Mouse (Mus musculus) gastrocnemius, postnatal 36 days (tissue): Measurements from ENCODE around the gene 5730522E02Rik. TPM values are rescaled to one million over a fixed set of nuclear protein-coding genes. Genes with fewer than 3 reads are reported as not detected.

Experiments
- DNase-seq, 2 experiments: peaks; one replicate each; pipeline ENCODE4 v3.0.0; 2022
- intact Hi-C: fragments of 180-260 bp; cut with DNase I; formaldehyde crosslinking; loops from one replicate; pipeline ENCODE4 v1.15.1; 2025
- total RNA-seq, 2 experiments: library from RNA; stranded (reverse); gene quantifications; 2 replicates each; pipeline ENCODE4 v1.2.3; 2021

The 5730522E02Rik gene
- total RNA-seq, 2 experiments from 2014 or later = not detected

DNA sequence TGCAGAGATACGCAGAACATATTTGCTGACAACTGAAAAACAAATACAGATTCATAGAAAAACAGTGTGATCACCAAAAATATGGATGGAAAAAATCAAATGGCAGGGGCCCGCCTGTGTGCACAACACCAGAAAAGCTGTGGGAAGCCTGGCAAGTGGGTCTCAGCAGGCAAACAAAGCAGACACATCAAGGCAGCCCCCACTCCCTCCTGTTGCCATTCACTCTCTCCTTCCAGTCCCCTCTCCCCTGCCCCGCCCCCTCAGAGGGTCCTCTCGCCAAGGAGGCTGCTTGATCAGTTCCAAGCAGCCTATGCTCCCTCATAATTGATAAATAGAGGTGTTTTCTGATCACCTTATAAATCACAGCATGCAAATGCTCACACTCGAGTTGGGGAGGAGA is 357.5 kb downstream of the 5730522E02Rik start:
- DNase-seq = no peak
- intact Hi-C loops = no loop called here

DNA sequence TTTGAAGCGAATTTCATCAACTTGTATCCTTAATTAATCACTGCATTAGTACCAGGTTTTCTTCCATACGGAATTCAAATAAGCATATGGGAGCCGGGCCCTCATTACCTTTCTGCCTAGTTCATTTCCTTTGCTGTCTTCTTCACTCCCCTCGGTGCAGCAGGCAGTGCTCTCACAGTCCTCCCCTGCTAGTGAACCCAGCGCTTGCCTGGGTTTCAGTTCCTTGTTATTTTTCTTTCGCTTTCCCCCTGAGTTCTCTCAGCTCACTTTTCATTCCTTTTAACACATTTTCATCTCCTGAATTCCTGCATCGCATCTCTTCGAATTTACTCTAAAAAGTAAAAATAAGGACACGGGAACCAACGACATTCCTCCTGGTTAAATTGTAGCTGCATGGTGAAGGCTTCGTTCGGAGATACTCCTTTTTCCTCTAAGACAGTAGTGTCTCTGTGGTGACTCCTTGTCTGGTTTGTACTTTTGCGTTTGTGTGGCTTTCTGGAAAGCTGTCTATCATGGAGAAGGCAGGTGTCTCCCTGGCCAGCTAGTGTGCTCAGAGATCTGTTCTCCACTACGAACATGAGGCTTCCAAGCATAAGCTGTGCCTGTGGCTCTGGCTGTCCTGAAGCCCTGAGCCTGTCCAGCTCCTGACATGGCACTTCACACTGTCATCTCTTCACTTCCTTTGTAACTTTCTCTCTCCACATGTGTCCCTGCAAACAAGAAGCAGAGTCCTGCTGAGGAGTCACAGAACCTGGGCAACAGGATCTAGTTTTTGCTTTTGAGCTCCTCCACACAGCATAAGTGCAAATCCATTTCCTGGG is 361.5 kb downstream of the 5730522E02Rik start:
- no peak for DNase-seq
- intact Hi-C loops = no loop called here

DNA sequence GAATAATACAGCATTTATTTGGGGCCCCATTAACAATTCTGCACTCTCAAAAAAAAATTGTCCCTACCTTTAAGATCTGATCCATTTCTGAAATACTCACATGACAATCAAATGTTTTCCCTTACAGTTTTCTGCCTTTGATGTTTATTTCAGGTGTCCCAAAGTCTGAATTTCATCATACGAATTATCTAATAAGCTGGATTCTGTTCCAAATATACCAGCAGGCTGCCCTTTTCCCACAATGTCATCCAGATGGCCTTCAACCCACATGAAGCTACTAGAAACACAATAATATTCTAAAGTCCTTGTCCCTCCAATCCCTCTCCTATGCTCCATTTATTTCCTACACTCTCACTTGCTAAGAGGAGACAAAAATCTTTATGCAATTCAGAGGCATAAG is 372.1 kb downstream of the 5730522E02Rik start:
- DNase-seq = no peak
- intact Hi-C loops = no loop called here

DNA sequence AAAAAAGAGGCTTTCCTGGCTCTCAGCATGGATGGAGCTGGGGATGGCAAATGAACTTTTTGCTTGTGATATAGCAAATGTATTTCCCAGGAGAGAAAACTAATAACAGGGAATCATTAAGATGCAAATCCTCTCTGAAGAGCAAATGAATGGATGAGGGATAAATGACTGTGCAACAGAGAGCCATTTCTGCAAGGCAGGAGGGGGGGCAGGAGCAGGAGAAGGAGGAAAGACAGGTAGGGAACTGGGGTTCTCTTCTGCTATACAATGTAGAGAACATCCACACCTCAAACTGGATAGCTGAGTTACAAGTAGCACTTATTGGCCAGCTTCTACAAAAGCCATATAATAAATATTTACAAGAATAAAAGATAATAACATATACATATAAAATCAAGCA is 390.8 kb downstream of the 5730522E02Rik start:
- no peak for DNase-seq
- intact Hi-C loops = no loop called here

DNA sequence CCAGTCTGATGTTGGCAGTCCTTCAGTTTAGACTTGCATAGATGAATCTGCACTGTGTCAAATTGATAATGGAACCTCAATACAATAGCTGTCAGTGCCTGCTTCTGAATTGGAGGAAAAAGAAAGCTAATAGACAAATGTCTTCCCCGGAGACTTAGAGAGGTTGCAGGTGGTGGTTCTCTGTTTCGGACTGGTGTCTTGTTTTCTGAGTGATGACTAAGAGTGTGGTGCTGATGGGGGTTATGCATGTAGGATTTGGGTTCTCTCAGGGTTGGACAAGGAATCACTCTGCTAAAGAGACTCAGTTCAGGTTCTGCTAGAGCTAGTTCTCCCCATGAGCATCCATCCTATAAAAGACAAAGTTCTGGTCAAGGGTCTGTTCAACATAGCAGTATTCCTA is 397.1 kb downstream of the 5730522E02Rik start:
- DNase-seq = no peak
- intact Hi-C loops = no loop called here

DNA sequence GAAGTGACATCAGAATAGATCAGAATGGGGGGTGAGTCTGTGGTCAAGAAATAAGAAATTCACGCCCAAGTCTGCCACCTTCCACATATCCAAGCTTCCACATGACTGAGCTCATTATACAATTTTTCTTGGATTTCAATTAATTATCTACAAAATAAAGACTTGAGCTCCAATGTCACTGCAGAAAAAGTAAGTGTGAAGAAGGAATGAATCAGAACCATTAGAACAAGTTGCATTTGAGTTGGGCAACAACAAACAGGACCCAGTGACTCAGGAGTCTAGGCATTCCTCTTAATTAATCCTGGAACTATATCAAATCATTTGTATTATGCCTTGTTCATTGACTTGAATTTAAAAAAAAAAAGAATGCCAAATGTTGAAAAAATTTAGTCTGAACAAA is 422.9 kb downstream of the 5730522E02Rik start:
- intact Hi-C loops = no loop called here
- DNase-seq = no peak

DNA sequence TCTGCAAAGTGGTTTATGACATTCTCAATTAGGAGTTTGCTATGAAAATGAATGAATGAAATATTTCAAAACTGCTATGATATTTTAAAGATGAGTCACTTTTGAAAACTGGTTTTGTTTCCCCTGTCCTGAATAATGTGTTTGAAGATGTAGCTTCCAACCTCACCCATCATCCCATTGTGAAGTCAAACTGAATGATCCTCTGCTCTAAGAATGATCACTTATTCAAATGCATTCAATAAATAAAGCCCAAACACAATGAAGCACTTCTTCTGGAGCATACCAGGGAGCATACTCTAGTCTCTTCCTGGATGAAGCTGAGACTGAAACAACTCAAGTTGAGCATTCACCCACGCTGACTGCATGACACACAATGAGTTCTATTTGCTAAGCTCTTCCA is 438.3 kb downstream of the 5730522E02Rik start:
- intact Hi-C loops = no loop called here
- no peak for DNase-seq

DNA sequence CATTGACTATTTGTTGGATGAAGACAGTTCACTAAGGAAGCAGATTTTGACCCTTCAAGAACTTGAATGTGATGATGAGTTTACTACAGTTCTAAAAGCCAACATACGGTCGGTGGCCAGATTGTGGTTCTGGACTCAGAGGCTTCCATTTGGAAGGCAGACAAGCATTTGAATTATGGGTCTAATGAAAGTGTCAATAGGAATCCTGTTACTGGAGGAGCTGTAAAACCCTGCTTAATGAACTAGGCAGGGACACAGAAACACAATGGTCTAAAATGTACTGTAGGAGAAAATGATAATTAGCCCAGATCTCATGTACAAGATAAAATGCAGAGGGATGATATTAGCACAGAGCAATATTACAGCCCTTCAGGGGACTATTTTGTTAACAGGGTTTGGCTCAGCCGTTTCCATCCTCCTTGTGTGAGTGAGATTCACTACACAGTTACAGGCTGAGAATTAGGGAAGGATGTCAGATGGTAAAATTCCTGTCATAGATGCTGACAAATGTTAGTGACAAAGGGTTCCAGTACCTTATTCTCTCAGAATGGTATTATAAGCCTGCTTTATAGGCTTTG is 439.5 kb downstream of the 5730522E02Rik start:
- DNase-seq = no peak
- intact Hi-C loops = no loop called here

DNA sequence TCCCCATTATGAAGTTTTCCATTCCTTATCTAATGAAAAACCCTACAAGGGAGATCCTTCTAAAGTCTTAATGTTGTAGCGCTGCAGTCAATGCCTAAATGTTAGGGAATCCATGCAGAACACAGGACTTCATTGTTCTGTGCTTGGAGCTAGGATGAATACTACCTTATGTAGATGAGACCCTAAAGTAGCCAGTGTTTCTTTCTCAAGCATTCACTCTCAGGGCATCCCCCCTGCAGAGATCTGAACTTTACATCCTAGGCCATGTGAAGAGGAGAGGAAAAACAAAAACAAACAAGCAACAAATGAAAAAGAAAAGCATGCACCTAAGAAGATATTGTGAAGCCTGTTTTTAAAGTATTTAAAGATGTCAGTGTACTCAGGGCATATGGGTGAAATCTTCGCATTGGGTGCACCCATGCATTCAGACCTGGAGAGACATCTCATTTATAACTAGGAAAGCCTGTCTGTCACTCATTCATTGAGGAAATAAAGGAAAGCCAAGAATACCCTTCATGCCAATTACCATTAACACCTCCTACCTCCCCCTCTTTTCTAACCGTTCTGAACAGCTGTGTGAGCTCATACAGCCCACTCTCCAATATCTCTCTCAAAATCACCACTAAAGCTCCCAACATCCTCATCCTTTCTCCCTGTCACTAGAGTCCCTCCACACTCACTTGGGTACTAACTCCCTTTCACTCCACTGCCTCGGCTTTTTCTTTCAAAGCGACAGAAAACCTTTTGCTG is 442.8 kb downstream of the 5730522E02Rik start:
- intact Hi-C loops = no loop called here
- DNase-seq = no peak

DNA sequence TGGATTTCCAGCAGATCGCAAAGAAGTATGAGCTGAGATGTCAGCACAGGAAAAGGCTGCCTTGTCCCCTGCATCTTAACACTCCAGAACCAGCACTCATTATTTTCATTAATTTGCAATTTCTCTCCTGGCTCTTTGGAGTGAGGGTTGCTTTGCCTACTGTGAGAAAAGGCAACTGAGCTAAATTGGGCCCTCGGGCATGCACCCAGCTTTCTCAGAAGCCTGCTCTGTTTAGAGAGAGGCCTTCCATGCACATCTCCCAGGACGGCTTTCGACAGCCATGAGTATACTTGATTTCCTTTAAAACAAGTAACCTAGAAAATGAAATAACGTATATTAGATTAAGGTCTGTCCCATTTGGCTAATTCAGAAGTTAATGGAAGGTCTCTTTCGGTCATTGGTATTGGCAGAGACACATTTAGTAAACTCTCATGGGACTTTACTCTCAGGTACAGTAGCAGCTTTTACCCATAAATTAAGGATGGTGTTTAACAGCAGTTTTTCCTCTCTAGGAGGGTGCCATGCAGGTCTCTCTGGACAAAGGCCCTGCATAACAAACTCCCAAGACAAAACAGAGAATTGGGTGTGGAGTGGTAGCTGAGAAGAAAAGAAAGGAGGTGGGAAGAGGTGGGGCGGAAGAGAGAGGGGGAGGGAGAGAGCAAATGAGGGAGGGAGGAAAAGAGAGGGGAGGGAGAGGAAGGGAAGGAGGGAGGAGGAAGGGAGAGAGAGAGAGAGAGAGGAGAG is 457.2 kb downstream of the 5730522E02Rik start:
- no peak for DNase-seq
- intact Hi-C loops = no loop called here

DNA sequence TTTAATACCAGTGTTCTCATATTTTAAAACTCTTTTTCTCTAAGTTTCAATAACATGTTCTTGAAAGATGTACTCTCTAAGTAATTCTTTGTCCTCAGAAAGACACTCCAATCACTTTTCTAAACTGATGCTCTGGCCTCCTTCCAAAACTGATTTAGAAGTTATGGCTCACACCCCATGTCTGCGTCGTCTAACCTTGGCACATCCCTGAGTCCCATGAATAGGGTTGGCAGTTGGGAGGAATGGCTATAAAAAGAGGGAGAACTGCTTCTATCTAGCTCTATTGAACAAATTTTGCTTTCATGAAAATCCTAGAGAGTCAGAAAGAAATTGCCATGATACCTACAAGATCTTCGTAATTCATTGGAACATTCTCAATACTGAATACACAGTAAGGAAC is 458.1 kb downstream of the 5730522E02Rik start:
- no peak for DNase-seq
- intact Hi-C loops = no loop called here

DNA sequence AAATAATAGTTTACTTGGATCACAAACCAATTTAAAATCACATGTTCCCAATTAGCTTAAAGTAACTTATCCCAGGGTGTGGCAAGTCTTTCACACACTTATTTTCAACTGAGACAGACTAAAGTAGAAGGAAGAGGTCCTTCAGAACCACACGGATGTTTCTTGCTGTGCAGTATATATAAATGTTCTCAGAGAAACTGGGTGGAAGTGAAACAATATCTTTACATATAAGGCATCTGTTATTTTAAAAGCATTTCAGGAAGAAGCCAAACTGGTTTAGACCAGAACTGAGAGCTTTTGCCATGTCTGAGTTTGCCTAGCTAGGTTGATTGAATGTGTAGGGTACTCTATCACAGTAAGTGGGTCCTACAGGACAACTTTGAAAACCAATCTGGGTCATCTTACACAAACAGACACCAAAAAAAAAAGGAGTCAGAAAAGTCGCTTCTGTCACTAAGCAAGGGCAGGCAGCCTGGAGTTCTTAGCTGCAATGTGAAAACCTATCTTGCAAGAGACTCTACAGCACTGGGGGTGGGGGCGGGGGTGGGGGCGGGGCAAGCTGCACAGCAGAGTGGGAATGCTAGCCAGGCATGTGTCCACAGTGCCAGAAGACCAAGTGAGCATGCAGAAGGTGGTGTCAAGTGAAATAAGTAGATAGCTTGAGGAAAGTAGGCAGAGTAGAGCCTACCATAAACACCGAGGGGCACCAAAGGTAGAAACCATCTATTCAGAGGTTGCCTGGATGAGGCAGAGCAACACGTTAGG is 463.3 kb downstream of the 5730522E02Rik start:
- DNase-seq = no peak
- intact Hi-C loops = no loop called here

DNA sequence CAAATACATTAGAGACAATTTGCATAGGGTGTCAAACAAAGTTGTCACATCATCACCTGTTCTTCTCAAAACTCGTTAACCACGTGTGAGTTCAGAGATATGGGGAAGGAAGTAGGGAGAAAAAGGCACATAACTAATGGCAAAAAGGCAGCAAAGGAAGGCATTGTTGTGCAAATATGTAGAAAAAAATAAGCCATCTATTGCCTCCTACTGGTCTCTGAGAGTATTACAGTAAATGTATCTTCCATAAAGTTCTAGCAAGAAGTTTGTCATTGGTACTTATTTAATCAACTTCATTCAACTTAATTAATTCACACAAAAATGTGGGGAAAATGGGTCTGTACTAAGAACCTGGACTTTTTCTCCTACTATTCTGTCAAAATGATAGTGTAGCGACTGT is 466.9 kb downstream of the 5730522E02Rik start:
- intact Hi-C loops = no loop called here
- no peak for DNase-seq

DNA sequence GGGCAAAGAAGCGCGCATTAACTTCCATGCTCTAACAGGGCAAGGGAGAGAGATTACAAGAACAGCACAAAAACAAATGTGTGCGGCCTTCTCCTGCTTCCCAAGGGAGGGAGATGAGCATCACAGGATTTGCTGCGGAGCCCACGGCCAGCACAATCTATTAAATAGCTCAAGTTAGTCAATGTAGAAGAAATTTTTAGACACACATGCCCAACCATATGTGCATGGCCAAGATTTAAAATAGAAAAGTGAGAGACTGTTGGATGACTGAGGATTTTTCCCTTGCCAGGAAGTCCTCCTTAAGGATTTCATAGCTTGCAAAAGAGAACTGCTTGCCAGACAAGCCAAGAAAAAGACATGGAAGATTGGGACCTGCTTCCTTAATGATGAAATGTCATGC is 473.3 kb downstream of the 5730522E02Rik start:
- no peak for DNase-seq
- intact Hi-C loops = loop anchor here (5.0 kb wide), 1 partner anchor 270 kb away; no protein-coding TSS in a partner anchor

DNA sequence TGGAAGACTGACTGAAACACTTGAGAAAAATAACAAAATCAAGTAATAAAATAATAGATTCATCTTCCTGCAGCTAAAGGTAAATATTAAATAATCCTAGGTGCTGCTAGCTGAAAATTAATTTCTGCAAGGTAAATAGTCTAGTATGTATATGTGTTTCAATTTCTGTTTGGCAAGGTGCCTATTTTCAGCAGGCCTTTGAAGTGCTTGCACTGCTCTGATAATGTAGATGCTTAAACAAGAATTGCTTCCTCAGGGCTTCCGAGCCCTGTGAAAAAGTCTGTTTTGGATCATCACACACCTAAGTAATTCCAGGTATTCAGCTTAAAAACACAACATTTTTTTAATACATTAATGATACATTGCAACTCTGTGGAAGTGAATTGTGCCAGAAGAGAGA is 481.1 kb downstream of the 5730522E02Rik start:
- DNase-seq = no peak
- intact Hi-C loops = no loop called here

DNA sequence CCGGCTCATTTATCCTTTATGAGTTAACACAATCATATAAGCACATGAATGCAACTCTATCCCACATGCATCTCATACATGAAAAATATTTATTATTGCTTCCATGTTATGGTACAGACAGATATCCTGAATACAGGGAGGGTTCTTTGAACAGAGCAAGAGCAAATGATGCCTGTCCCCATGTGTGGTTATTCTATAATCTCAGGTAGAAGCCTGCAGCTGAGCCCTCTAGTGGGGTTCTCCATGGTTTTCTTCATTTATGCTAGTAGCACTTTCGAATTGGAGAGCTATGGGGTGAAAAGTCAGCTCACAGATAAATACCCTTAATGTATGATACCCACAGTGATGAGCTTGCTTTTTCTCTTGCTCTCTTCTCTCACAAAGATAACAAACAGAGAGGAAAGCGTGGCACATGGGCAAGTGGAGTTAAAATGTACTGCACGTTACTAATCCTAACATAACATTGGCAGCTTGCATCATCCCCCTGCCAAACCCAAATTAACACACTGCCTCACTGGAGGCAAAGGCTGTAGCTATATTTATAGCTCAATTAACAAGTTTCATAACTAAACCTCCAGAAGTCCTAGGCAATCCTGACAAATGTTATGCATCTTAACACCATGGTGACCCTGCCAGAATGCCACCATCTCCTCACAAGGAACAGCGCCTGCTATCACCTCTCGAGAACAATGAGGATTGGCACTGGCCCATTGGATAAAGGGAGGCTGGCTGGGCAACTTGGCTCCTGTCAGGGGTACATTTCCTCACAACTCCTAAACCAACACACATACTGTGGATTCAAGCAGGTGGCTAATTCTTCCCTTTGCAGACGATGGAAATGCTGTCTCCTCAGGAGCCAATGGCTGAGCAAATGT is 494.9 kb downstream of the 5730522E02Rik start:
- no peak for DNase-seq

DNA sequence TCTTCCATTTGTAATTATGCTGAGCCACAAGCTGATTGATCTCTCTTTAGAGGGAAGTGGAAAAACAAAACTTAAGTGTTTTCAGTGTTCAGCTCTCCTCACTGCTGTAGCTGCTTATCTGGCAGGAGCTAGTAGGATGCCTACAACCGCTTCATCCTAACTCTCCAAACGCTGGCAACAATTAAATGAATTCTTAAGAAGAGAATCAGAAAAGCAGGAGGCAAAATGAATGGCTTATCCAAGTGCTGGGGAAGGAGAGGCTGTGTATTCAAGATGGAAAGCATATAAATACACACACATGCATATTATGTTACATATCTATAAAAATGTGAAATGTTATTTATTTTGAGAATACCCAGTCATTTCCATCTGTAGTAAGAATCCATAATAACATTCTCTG is 500.0 kb downstream of the 5730522E02Rik start:
- DNase-seq = no peak
- intact Hi-C loops = no loop called here

More for the DNA sequence above, 494.9 kb downstream of the 5730522E02Rik start:
- intact Hi-C loops = no loop called here

DNA sequence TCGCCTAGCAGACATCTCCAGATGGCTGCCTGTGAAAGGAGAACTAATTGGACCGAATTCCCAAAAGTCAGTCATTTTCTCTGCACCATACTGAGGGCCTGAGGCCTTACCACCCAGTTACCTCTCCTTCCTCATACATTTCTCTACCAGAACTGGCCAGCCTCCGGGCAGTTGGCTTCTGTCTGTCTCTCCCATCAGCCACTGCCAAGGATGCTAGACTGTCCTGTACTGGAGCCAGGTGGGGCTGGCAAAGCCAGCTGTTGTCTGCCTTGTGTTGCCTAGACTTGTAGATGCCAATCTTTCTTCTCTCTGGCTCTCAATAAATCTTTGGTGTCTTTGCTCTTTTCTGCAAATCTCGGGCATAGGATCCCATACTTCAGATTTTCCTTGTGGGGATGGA is 500.7 kb downstream of the 5730522E02Rik start:
- intact Hi-C loops = no loop called here

More for the DNA sequence above, 500.7 kb downstream of the 5730522E02Rik start:
- no peak for DNase-seq
